Mouse (Mus musculus): ENCODE data around the gene Tpk1.
A peak's percentile ranks its signal among the peaks of the same experiment; 100 is the strongest.

Gene Tpk1

DNA sequence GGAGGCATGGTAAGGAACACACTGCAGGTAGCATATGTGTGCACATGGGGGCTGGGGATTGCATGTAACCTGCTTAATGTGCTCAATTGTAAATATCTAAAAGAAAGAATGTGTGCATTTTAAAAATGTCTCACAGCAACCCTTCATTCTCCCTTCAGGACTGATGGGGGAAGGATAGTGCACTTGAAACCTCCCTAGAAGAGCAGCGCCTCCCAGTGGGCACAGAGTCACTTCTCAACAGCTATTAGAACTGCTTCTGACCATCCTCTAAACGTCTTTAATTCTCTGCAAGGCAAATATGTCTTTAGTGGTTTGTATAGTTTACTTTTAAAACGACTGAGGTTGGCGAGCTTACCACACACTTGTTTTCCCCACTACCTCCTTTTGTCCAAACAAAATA lies 241.1 kb downstream of the Tpk1 start:
- DNase-seq: no peak

GRCm38 (mm10) chr6:43420358-43420979 lies 245.6 kb downstream of the Tpk1 start:
- no peak for DNase-seq

- no peak for DNase-seq
These were observed 257.1 kb downstream of the Tpk1 start for GRCm38 (mm10) chr6:43408949-43409348.

GRCm38 (mm10) chr6:43403076-43403475 lies 263.0 kb downstream of the Tpk1 start:
- no peak for DNase-seq

GRCm38 (mm10) chr6:43402219-43402997 lies 263.7 kb downstream of the Tpk1 start:
- DNase-seq: no peak

- DNase-seq: peak; percentile 68
These were observed 269.7 kb downstream of the Tpk1 start for GRCm38 (mm10) chr6:43396426-43396825.

DNA sequence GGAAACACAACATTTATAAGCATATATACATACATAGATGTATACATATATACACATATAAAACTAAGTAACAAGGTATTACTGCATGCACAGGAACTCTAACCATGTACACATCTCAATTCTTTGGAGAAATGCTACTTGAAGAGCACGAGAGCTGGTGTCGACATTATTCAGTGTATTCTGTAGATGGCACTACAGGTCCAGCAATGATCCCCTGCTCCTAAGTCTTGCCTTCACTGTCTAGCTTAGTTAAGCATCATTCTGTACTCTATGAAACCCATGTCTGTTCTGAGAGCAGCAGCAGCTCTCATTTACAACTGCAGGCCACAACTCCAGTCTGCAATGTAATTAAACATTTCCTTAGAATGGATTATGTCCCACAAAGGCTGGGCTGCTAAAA lies 270.5 kb downstream of the Tpk1 start:
- DNase-seq: peak; percentile 25

DNA sequence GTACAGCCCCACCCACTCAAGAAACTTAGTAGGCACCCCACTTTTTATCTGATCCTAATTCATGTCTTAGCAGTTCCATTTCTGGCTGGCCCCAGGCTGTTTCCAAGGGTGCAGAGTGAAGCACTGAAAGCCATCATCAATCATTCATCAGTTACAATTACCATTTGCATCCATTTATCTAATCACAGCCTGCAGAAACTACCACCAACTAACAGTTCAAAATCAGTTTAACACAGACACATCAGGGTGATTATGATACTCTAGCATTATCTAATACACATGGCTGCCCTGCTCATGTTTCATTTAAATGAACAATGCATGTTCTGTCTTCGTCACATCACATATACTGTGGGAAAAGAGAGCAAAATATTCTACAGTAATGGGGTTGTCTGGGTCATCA lies 274.7 kb downstream of the Tpk1 start:
- no peak for DNase-seq

GRCm38 (mm10) chr6:43387273-43387672 lies 278.8 kb downstream of the Tpk1 start:
- DNase-seq: no peak

- DNase-seq: no peak
These were observed 281.2 kb downstream of the Tpk1 start for GRCm38 (mm10) chr6:43384841-43385240.

GRCm38 (mm10) chr6:43384304-43384703 lies 281.8 kb downstream of the Tpk1 start:
- no peak for DNase-seq

DNA sequence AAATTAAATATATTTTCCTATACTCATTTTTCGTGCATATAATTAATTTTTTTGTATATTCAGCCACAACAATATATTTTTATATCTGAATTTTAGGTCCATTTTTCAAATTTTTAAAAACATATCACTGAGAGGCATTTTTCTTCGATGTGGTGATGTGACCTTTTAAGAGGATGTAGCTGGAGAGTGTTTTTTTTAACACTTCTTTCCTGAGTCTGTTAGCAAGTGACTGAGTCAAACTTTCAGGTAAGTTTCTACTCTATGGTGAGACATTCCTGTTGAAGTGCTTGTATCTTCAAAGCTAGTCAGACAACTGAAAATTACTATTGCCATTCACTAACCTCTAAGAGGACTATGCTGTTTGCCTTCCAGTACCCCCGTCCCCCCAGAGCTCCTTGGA lies 283.3 kb downstream of the Tpk1 start:
- DNase-seq: no peak

DNA sequence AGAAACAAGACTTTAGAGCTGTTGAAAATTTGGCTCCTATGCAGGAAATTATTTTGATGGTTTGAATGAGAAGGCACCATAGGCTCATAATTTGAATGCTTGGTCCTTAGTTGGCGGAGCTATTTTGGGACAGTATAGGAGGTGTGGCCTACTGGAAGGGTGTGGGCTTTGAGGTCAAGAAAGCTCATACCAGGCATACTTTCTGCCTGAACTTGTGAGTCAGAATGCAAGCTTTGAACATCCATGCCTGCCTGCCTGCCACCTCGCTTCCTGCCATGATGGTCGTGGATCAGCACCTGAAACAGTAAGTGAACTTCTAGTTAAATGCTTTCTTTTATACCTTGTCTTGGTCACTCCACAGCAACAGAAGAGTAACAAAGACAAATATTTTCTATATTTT lies 283.8 kb downstream of the Tpk1 start:
- no peak for DNase-seq

DNA sequence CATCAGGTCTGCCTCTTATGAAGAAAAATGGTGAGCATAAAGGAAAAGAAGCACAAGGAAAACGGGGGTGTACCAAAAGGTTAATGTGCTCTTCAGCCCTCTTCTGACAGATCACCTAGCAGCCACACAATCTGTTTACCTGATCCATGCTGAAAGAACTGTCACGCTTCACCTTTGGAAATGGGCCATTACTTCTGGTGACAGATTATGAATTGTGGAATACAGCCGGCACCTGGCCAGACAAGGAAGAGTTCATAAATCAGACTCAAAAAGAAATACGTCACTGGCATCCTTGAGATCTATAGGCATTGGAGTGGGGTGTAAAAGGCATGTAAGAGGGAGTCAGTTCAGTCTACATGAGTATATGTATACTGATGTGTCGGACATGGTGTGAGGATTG lies 292.9 kb downstream of the Tpk1 start:
- DNase-seq: no peak

DNA sequence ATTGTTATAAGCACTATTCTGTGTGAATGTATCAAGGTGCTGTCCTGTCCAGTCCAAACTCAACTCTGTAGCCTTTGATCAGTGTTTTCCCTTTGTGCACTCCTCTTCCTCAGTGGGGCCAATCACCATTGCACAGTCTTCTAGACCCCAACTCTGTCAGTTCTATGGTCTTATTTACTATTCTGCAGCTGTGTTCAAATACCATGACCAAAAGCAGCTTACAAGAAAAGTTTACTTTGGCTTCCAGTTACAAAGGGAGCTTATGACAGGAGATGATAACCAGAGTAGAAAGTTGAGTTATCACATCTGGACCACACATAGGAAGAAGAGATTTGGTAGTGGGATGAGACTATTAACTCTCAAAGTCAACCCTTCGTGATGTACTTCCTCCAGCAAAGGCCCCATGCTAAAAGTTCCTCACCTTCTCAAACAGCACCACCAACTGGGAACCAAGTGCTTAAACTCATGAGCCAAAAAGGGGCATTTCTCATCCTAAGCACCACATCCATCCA lies 298.6 kb downstream of the Tpk1 start:
- no peak for DNase-seq

GRCm38 (mm10) chr6:43366952-43367351 lies 299.1 kb downstream of the Tpk1 start:
- no peak for DNase-seq

- no peak for DNase-seq
These were observed 302.2 kb downstream of the Tpk1 start for GRCm38 (mm10) chr6:43363917-43364316.

DNA sequence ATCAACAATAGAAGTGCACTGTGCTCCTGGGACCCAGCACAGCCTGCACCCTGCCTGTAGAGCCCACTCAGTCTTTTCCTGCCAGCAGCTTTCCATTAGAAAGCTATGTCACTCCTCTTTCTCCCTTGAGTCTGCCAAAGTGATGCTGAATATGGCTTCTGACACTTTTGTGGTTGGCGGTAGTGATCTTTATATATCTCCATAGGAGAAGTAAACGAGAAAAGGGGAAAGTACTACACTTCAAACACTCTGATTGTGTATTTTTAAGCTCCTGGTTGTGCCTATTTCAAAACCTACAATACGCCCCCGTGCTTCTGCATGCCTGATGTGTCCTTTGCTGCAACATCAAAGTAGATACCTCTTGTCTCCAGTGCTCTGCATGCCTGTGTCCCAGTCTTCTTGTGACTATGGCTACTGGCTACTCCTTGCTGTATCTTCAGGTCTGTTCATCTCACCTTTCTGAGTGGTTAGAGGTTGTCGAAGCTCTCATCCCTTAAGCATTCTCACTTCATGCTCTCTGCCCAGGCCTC lies 302.7 kb downstream of the Tpk1 start:
- no peak for DNase-seq

DNA sequence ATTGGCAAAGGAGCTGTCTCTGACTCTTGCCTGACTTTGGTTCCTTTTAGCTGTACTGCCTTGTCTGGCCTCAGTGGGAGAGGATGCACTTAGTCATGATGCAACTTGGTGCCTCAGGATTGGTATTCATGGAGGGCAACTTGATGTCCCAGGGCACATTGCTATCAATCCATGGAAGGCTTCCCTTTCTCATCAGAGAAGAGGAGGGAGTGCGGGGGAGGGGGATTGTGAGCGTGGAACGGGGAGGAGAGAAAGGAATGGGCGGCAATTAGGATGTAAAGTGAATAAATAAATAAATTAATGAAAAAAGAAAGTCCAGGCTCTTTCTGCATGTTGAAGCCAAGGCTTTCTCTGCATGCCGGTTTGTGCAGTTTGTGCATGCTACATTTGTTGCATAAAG lies 304.8 kb downstream of the Tpk1 start:
- DNase-seq: no peak

GRCm38 (mm10) chr6:43360214-43360613 lies 305.9 kb downstream of the Tpk1 start:
- no peak for DNase-seq

- DNase-seq: no peak
These were observed 311.4 kb downstream of the Tpk1 start for GRCm38 (mm10) chr6:43354562-43355241.

GRCm38 (mm10) chr6:43353446-43353845 lies 312.6 kb downstream of the Tpk1 start:
- no peak for DNase-seq

DNA sequence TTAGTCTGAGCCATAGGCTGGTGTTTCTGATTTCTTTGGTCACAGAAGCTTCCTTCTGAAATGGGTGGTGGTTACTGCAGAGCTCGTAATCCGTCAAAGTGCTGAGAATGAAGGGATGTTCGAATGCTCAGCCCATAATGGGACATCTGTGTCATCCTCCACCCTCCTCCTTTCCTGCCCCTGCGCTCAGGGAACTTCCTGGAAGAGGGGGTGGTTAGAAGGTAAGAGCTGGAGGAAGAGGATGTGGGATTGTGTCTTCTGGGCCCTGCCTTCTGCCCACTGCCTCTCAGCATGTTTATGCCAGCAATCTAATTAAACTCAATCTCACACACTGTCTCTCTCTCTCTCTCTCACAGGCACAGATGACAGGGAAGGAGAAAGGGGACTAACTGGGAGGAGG lies 317.0 kb downstream of the Tpk1 start:
- DNase-seq: no peak

- DNase-seq: no peak
These were observed 318.4 kb downstream of the Tpk1 start for GRCm38 (mm10) chr6:43347637-43348036.

All from kidney, adult 9 months (tissue).